Mouse (Mus musculus) urinary bladder, postnatal 14 days (tissue): Measurements from ENCODE around the gene Olfr1360.

Experiments
- DNase-seq: peaks from one replicate; pipeline ENCODE4 v3.0.0; 2021; ENCODE audit warnings: low spot score

Olfr1360 gene

GRCm38 (mm10) chr13:21642418-21642817 lies 34.8 kb downstream of the Olfr1360 start, which contains the start of gene Olfr11:
Olfr11 (minus strand) TSS chr13:21642518.
- no peak for DNase-seq
